Mouse (Mus musculus): ENCODE data around the gene Chmp6. TPM values are rescaled to one million over a fixed set of nuclear protein-coding genes. Genes with fewer than 3 reads are reported as not detected.

Gene Chmp6
- polyA plus RNA-seq (2012; rRNA removed; ENCODE audit: low replicate concordance) = 41.9 and 66.8 TPM in 2 replicates

DNA sequence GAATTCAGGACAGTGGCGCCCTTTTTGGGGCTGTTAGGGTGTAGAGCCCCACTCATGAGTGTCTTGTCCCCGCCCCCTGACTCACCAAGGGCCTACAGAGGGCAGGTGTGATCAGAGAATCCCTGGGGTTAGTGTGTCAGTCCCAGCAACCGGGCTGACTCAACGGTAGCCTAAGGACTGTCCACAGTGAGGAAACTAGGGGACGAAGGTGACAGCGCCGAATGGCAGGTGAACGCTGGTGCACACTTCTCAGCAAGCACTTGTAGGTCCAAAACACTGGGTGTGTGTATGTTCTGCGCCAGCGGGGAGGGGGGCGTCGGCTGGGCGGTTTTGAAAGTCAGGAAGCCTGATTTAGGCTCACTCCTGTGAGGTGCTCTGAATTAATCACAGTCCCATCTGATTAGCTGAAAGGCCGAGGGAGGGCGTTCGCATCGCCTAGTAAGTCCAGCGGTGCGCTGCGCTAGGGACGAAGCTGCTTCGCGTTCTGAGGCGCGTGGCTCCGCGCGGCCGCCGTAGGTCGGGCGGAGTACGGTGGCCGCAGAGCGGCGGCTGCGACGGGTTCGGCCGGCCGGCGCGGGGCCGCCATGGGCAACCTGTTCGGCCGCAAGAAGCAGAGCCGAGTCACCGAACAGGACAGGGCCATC is at the start of gene Chmp6:
Gene Chmp6, plus strand, starts transcription at position 151 of the 644 bp plus-strand sequence.

DNA sequence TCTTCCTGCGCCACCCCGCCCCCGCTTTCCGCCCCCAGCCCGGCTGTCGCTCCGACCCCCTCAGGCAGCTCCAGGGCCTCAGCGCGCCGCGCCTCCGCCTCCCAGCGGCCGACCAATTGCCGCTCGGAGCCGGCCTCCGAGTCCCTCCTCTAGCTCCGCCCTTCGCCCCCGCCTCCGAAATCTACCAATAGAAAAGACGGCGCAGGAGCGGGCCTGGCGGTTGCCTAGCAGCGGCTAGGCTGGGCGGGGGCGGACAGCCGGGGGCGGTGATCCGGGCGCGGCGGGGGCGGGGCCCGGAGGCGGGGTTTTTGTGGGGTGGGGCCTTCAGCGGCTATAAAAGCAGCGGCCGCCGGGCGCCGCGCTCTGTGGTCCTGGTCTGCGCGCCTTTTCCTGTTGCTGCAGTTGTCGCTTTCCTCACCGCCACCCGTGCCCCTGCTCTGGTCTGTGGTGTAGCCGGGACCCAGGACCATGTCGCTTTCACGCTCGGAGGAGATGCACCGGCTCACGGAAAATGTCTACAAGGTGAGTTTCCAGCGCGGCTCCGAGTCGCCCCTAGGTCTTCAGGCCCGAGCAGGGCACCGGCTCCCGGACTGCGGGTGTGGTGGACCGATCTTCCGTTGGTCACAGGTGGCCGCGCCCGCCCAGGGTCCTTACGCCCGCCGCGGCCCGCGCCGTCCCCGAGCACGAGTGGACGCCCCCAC is 29.6 kb downstream of the Chmp6 start, which contains the start of gene Baiap2:
Gene Baiap2, plus strand, starts transcription at position 37 of the 701 bp plus-strand sequence.

Other genes with a start within 250 kb of the Chmp6 start
- gene Baiap2, start 29.3 kb downstream of the Chmp6 start, polyA plus RNA-seq (2012; rRNA removed; ENCODE audit: low replicate concordance) = 53.5 and 75.9 TPM in 2 replicates
- 39.8 and 48.6 TPM in 2 replicates for gene Aatk, start 133.7 kb downstream of the Chmp6 start, polyA plus RNA-seq (2012; rRNA removed; ENCODE audit: low replicate concordance)
- 4.7 and 8.3 TPM in 2 replicates for gene Cep131, start 173.4 kb downstream of the Chmp6 start, polyA plus RNA-seq (2012; rRNA removed; ENCODE audit: low replicate concordance)
- 43.0 and 47.8 TPM in 2 replicates for gene Tepsin, start 185.3 kb downstream of the Chmp6 start, polyA plus RNA-seq (2012; rRNA removed; ENCODE audit: low replicate concordance)
- 37.7 and 69.0 TPM in 2 replicates for gene Ndufaf8, start 185.5 kb downstream of the Chmp6 start, polyA plus RNA-seq (2012; rRNA removed; ENCODE audit: low replicate concordance)
- 225 and 262 TPM in 2 replicates for gene Slc38a10, start 237.9 kb downstream of the Chmp6 start, polyA plus RNA-seq (2012; rRNA removed; ENCODE audit: low replicate concordance)